Mouse (Mus musculus) cerebellum, adult 8-10 months (tissue): ENCODE data around the gene Cubn.

Source experiments
- DNase-seq: peaks from one replicate; pipeline ENCODE4 v3.0.0; 2022

Cubn gene

GRCm38 (mm10) chr2:13480744-13481143 is 10.9 kb downstream of the Cubn start:
- DNase-seq, result no peak

GRCm38 (mm10) chr2:13479165-13479564 is 12.4 kb downstream of the Cubn start:
- no peak for DNase-seq

GRCm38 (mm10) chr2:13470108-13470507 is 21.5 kb downstream of the Cubn start:
- DNase-seq, result no peak

- DNase-seq, result no peak
Observed at GRCm38 (mm10) chr2:13469641-13470040, 22.0 kb downstream of the Cubn start.

- DNase-seq, result no peak
Observed at GRCm38 (mm10) chr2:13466685-13467084, 24.9 kb downstream of the Cubn start.

GRCm38 (mm10) chr2:13458088-13458487 is 33.5 kb downstream of the Cubn start:
- DNase-seq, result no peak

- DNase-seq, result no peak
Observed at GRCm38 (mm10) chr2:13456821-13457220, 34.8 kb downstream of the Cubn start.

GRCm38 (mm10) chr2:13451495-13452491 is 39.8 kb downstream of the Cubn start:
- DNase-seq, result no peak

- DNase-seq, result no peak
Observed at GRCm38 (mm10) chr2:13450895-13451294, 40.7 kb downstream of the Cubn start.

GRCm38 (mm10) chr2:13450470-13450869 is 41.1 kb downstream of the Cubn start:
- no peak for DNase-seq

- DNase-seq, result no peak
Observed at GRCm38 (mm10) chr2:13445156-13445555, 46.5 kb downstream of the Cubn start.

GRCm38 (mm10) chr2:13438983-13439382 is 52.6 kb downstream of the Cubn start:
- no peak for DNase-seq

- no peak for DNase-seq
Observed at GRCm38 (mm10) chr2:13438275-13438845, 53.3 kb downstream of the Cubn start.

GRCm38 (mm10) chr2:13432002-13432401 is 59.6 kb downstream of the Cubn start:
- DNase-seq, result no peak

- no peak for DNase-seq
Observed at GRCm38 (mm10) chr2:13421974-13422760, 69.4 kb downstream of the Cubn start.

- DNase-seq, result no peak
Observed at GRCm38 (mm10) chr2:13416765-13417524, 74.7 kb downstream of the Cubn start.

- no peak for DNase-seq
Observed at GRCm38 (mm10) chr2:13413520-13414178, 78.0 kb downstream of the Cubn start.

GRCm38 (mm10) chr2:13410660-13411059 is 81.0 kb downstream of the Cubn start:
- no peak for DNase-seq

- no peak for DNase-seq
Observed at GRCm38 (mm10) chr2:13409767-13410519, 81.7 kb downstream of the Cubn start.

- DNase-seq, result no peak
Observed at GRCm38 (mm10) chr2:13408333-13408732, 83.3 kb downstream of the Cubn start.

GRCm38 (mm10) chr2:13407698-13408097 is 83.9 kb downstream of the Cubn start:
- DNase-seq, result no peak
